Mouse (Mus musculus) limb, embryonic 14.5 days (tissue): ENCODE data around the gene Scin. TPM values are rescaled to one million over a fixed set of nuclear protein-coding genes. Genes with fewer than 3 reads are reported as not detected.

ENCODE experiments used
- ATAC-seq: fragments of 200-750 bp; cut with Nextera tagmentation; 2 replicates; pipeline ENCODE4 v1.8.0; 2017; ENCODE audit warnings: low read depth, moderate number of reproducible peaks, moderate TSS enrichment; ENCODE audit not compliant: low FRiP score
- DNase-seq: peaks from one replicate; pipeline ENCODE4 v3.0.0-alpha.2; 2015; ENCODE audit warnings: low spot score
- H3K27ac ChIP-seq: fragments of 300-500 bp; sonication (generic); replicated peaks from 2 replicates; pipeline ENCODE4 v1.5.1; 2014; ENCODE audit warnings: low read depth, mild to moderate bottlenecking, low read length, moderate library complexity, mixed read lengths
- H3K27me3 ChIP-seq: fragments of 300-500 bp; sonication (generic); 2 replicates; pipeline ENCODE4 v1.6.1; 2014; ENCODE audit warnings: low read length, mixed read lengths; ENCODE audit not compliant: control insufficient read depth, insufficient read depth
- H3K36me3 ChIP-seq: fragments of 300-500 bp; sonication (generic); 2 replicates; pipeline ENCODE4 v1.6.1; 2014; ENCODE audit warnings: mild to moderate bottlenecking, low read length, moderate library complexity, mixed read lengths; ENCODE audit not compliant: control insufficient read depth, insufficient read depth
- H3K4me1 ChIP-seq: fragments of 300-500 bp; sonication (generic); 2 replicates; pipeline ENCODE4 v1.6.1; 2014; ENCODE audit warnings: antibody characterized with exemption, low read length, mixed read lengths; ENCODE audit not compliant: control insufficient read depth, insufficient read depth
- H3K4me2 ChIP-seq: fragments of 300-500 bp; sonication (generic); replicated peaks from 2 replicates; pipeline ENCODE4 v1.6.1; 2014; ENCODE audit warnings: low read depth, mild to moderate bottlenecking, low read length, moderate library complexity; ENCODE audit not compliant: severe bottlenecking
- H3K4me3 ChIP-seq: fragments of 300-500 bp; sonication (generic); replicated peaks from 2 replicates; pipeline ENCODE4 v1.5.1; 2014; ENCODE audit warnings: low read length
- H3K9ac ChIP-seq: fragments of 300-500 bp; sonication (generic); 2 replicates; pipeline ENCODE4 v1.6.1; 2014; ENCODE audit warnings: mild to moderate bottlenecking, low read depth, low read length, moderate library complexity; ENCODE audit not compliant: severe bottlenecking
- H3K9me3 ChIP-seq: fragments of 300-500 bp; sonication (generic); 2 replicates; pipeline ENCODE4 v1.6.1; 2016; ENCODE audit warnings: low read length; ENCODE audit not compliant: control insufficient read depth
- POLR2A ChIP-seq: fragments of 200-500 bp; IDR thresholded peaks from 2 replicates; pipeline ENCODE4 v1.8.0; 2012; ENCODE audit warnings: inconsistent platforms, mild to moderate bottlenecking, moderate library complexity, borderline replicate concordance; ENCODE audit not compliant: insufficient read depth, insufficient read length; ENCODE audit errors: extremely low read depth
- WGBS: fragments of 180-500 bp; shearing (Covaris S2); extraction: QIAGEN DNeasy Blood & Tissue Kit; methylation state at CpG from one replicate; pipeline ENCODE4 v1.1.7; 2014; 5-methylcytosine and 5-hydroxymethylcytosine counted together
- polyA plus RNA-seq, 2 experiments: library from polyadenylated mRNA; depleted of rRNA in 1 of 2; stranded (reverse) in 1 of 2; unstranded in 1 of 2; fragments of >200 nt; fragmentation: Nextera tagmentation in 1 of 2; extraction: Ambion mirVana in 1 of 2; gene quantifications; 2 replicates each; pipeline versions ENCODE4 v1.2.1 to v1.2.3; 2012 to 2014

Gene Scin
- polyA plus RNA-seq, 2 experiments = 6.2 to 11.5 TPM

DNA sequence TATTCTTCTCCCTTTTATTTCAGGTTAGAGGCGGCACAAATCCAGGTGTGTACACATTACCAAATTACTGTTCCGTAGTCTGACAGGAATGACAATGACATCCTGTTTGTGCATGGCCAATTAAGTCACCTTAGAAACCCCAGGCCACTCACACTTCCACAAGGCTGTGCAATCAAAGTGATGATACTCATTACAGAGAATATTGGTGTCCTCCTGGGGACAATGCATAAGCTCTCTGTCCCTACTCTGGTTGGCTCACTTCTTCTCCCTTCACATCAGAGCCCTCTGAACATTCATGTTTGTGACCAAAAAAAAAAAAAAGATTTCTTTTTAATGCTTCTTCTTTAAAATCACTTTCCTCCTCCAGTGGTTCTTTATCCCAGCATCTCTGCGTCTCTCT lies 106.2 kb downstream of the Scin start:
- no peak overlapping the region for H3K4me2 ChIP-seq
- no peak for TF ChIP-seq POLR2A
- ATAC-seq (no peak), DNase-seq (no peak)
- H3K9me3 ChIP-seq = no peaks in the 10 kb centered on the region
- H3K9ac ChIP-seq = no peak overlapping the region
- H3K36me3 ChIP-seq = no peaks in the 10 kb centered on the region
- H3K27me3 ChIP-seq = no peaks in the 10 kb centered on the region
- no peaks in the 10 kb centered on the region for H3K4me1 ChIP-seq
- 91% methylated on average over 3 of the region's 3 CpGs for WGBS
- H3K4me3 ChIP-seq = no peak overlapping the region
- no peak overlapping the region for H3K27ac ChIP-seq

- Histone ChIP-seq H3K27ac (no peak overlapping the region), H3K9me3 (no peaks in the 10 kb centered on the region), H3K27me3 (no peaks in the 10 kb centered on the region), H3K36me3 (no peaks in the 10 kb centered on the region), H3K4me1 (no peaks in the 10 kb centered on the region), H3K4me2 (no peak overlapping the region), H3K9ac (no peak overlapping the region), H3K4me3 (no peak overlapping the region)
- ATAC-seq = no peak
- DNase-seq = no peak
- TF ChIP-seq POLR2A = no peak
- 83% methylated on average over 3 of the region's 3 CpGs for WGBS
Observed at GRCm38 (mm10) chr12:40027444-40027843, 106.6 kb downstream of the Scin start.

GRCm38 (mm10) chr12:40023918-40024317 lies 110.1 kb downstream of the Scin start:
- Histone ChIP-seq H3K9ac (no peak overlapping the region), H3K4me2 (no peak overlapping the region), H3K27me3 (no peaks in the 10 kb centered on the region), H3K4me1 (no peaks in the 10 kb centered on the region), H3K4me3 (no peak overlapping the region), H3K9me3 (no peaks in the 10 kb centered on the region), H3K36me3 (no peaks in the 10 kb centered on the region), H3K27ac (no peak overlapping the region)
- ATAC-seq (no peak), DNase-seq (no peak)
- 70% methylated on average over 2 of the region's 2 CpGs for WGBS
- no peak for TF ChIP-seq POLR2A

DNA sequence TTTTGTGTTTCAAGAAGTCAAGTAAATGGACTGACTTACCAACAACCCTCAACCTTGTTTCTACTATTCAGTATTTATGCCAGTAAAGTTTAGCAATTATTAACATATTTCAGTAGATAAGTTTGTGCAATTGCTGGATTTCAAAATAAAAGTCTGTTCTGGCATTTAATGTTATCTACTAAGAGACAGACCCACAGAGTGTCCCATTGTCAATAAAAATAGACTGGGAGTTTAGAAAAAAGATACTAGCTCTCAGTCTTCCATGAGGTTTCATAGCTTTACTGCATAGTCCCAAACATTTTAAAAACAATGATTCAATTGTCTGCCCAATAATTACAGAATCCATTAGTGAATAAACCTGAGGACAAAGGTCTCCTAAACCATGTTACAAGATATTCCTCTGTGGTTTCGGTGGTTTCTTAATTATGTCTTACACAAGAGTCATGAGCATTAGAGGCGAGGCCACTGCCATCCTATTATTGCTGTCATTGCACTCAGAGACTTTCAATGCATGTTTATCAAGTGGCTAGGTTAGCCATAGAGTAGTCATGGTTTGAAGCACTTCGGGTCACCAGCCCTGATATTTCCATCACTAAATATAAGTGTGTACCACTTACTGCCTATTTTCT lies 110.9 kb downstream of the Scin start:
- no peaks in the 10 kb centered on the region for H3K27me3 ChIP-seq
- no peak for ATAC-seq
- no peak for DNase-seq
- H3K4me3 ChIP-seq = no peak overlapping the region
- no peaks in the 10 kb centered on the region for H3K4me1 ChIP-seq
- TF ChIP-seq POLR2A = no peak
- H3K4me2 ChIP-seq = no peak overlapping the region
- H3K9me3 ChIP-seq = no peaks in the 10 kb centered on the region
- WGBS = 76% methylated on average over 3 of the region's 3 CpGs
- H3K36me3 ChIP-seq = no peaks in the 10 kb centered on the region
- no peak overlapping the region for H3K9ac ChIP-seq
- no peak overlapping the region for H3K27ac ChIP-seq

DNA sequence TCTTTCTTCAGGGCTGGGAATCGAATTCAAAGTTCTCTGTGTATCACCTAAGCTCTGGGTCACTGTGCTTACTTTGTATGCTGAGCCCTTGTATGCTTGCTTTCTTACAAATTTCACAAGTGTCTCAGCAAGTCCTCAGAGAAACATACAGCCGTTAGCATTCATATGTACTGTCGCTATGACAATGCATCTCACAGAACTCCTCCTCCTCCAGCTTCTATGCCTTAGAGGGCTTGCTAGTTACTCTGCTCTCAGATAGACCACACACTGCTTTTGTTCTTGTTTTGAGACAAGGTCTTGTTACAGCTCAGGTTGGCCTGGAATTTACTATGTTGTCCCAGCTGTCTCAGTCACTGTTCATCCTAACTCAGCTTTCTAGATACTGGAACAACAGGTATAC lies 111.7 kb downstream of the Scin start:
- no peak overlapping the region for H3K4me3 ChIP-seq
- H3K9me3 ChIP-seq = no peaks in the 10 kb centered on the region
- no peaks in the 10 kb centered on the region for H3K36me3 ChIP-seq
- no peaks in the 10 kb centered on the region for H3K4me1 ChIP-seq
- H3K4me2 ChIP-seq = no peak overlapping the region
- H3K27ac ChIP-seq = no peak overlapping the region
- ATAC-seq = no peak
- no peak overlapping the region for H3K9ac ChIP-seq
- no peak for DNase-seq
- 86% methylated on average over 3 of the region's 3 CpGs for WGBS
- TF ChIP-seq POLR2A = no peak
- H3K27me3 ChIP-seq = no peaks in the 10 kb centered on the region
